Mouse (Mus musculus) olfactory bulb, adult 2 months (tissue): ENCODE results near the gene Tfe3. TPM values are rescaled to one million over a fixed set of nuclear protein-coding genes. Genes with fewer than 3 reads are reported as not detected.
"Not testable (repeated sequence)": the region's sequence is repeated elsewhere in the genome, so short reads cannot be mapped to it uniquely, and the experiment has no call there.

Source experiments
- H3K27ac ChIP-seq: fragments of 200-500 bp; 2 replicates; pipeline ENCODE4 v1.5.1; 2012; ENCODE audit warnings: low read depth, low read length; ENCODE audit not compliant: insufficient read depth
- H3K4me1 ChIP-seq: fragments of 200-500 bp; 2 replicates; pipeline ENCODE4 v1.6.1; 2012; ENCODE audit warnings: low read length; ENCODE audit not compliant: control insufficient read depth, insufficient read depth
- H3K4me3 ChIP-seq: fragments of 200-500 bp; 2 replicates; pipeline ENCODE4 v1.5.1; 2012; ENCODE audit warnings: mild to moderate bottlenecking, low read depth, low read length, moderate library complexity; ENCODE audit not compliant: insufficient read depth
- CTCF ChIP-seq: fragments of 200-500 bp; IDR thresholded peaks from 2 replicates; pipeline ENCODE4 v1.5.1; 2012; ENCODE audit warnings: low read depth, mild to moderate bottlenecking, low read length, moderate library complexity; ENCODE audit not compliant: insufficient read depth
- POLR2A ChIP-seq: fragments of 200-500 bp; IDR thresholded peaks from 2 replicates; pipeline ENCODE4 v1.6.1; 2012; ENCODE audit warnings: mild to moderate bottlenecking, low read depth, low read length, moderate library complexity; ENCODE audit not compliant: insufficient read depth
- WGBS: fragments of 180-500 bp; shearing (Covaris S2); methylation state at CpG from one replicate; pipeline ENCODE4 v1.1.7; 2018; 5-methylcytosine and 5-hydroxymethylcytosine counted together
- polyA plus RNA-seq: library from polyadenylated mRNA; stranded (reverse); fragments of >200 nt; gene quantifications from 2 replicates; pipeline ENCODE4 v1.2.4, GENCODE M21; 2012; ENCODE audit warnings: low replicate concordance; ENCODE audit not compliant: missing spikeins, insufficient read depth, insufficient read length

The Tfe3 gene
- polyA plus RNA-seq, 1 experiment = not detected

DNA sequence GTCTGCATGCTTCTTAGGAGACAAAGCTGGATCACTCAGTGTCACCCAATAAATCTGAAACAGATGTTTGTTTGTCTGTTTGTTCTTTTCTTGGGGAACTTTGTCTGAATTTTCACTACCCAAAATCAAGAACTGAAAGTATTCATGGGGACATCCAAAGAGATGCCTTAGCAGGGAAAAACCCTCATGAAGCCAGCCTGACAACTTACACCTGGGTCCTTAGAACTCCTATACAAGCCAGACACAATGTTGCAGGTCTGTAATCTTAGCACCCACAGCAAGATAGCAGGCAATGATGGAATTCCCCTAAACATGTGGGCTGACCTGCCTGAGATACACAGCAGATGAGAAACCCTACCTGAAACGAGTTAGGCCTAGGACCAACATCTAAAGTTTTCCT lies 17.4 kb upstream of the Tfe3 start:
- TF ChIP-seq CTCF (no peak), POLR2A (no peak)
- WGBS = 72% methylated on average over 1 of the region's 1 CpGs
- no peaks in the 10 kb centered on the region for H3K4me1 ChIP-seq
- no peak overlapping the region for H3K27ac ChIP-seq
- no peak overlapping the region for H3K4me3 ChIP-seq

- TF ChIP-seq POLR2A = no peak
- no peak for TF ChIP-seq CTCF
- Histone ChIP-seq H3K27ac (no peak overlapping the region), H3K4me1 (no peaks in the 10 kb centered on the region; the same call in 1 of the 2 replicates), H3K4me3 (no peak overlapping the region)
- WGBS = 88% methylated on average over 8 of the region's 8 CpGs
Observed at GRCm38 (mm10) chrX:7745429-7745828, 16.9 kb upstream of the Tfe3 start.

DNA sequence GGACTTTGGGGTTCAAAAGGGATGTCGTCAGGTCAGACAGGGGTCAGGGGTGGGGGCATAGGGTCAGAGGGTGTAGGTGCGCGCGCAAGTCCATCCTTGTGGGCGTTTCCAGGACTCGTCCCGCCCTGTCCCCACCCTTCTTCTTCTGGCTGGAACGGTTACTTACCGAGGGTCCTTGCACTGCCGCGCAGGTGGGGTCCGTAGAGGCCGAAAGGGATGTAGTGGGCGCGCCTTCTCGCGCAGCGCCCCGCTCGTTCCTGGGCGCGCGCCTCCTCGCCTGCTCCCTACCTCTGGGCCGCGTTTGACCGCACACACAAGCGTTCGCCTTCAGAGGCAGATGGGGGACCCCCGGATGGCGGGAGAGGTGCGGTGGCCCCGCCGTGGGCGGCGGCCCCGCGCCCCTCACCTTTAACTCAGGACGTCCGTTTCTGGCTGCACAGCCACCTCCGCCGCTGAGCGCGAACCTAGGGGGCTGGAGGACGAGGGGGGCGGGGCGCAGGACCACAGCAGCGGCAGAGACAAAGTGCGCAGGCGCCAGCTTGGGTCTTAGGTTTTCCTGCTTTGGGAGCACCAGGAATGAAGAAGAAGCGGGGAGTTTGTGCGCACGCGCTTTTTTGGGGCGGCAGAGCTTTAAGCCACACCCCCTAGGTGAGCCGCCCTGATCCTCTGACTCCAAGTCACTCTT lies 11.8 kb upstream of the Tfe3 start, which contains the start of gene Ccdc120:
Gene Ccdc120 (minus strand): TSS at position 474 of the 685 bp plus-strand sequence.
- no peaks in the 10 kb centered on the region; the same call in 1 of the 2 replicates for H3K4me1 ChIP-seq
- WGBS = 15% methylated on average over 55 of the region's 56 CpGs
- TF ChIP-seq POLR2A (no peak), CTCF (no peak)
- H3K27ac ChIP-seq = no peak within 1 kb of the TSS
- H3K4me3 ChIP-seq = peak within 1 kb of the TSS; percentile 91

DNA sequence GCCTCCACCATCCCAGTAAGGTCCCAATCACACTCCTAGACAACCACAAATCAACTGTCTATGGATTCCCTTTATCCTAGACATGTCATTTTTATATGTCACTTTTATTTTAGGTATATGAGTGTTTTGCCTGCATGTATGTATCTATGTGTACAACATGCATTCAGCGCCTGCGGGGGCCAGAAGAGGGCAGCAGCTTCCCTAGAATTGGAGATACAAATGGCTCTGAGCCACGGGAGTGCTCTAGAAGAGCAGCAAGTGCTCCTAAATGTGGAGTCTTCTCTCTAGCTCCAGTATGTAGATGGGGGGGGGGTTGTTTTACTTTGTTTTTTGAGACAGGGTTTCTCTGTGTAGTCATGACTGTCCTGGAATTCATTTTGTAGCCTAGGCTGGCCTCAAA lies 8.7 kb upstream of the Tfe3 start:
- H3K27ac ChIP-seq, H3K4me1 ChIP-seq, H3K4me3 ChIP-seq: not testable (repeated sequence)
- 30% methylated on average over 3 of the region's 3 CpGs for WGBS

DNA sequence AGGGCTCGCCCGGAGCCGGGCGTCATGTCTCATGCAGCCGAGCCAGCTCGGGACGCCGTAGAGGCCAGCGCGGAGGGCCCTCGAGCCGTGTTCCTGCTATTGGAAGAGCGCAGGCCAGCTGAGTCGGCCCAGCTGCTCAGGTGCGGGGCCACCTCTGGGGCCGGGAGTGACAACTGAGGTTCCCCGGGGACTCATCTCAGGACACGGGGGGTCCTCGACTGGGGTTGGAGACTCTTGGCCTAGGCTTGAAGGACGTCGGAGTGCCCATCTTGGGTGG lies 499 bp downstream of the Tfe3 start:
- peak overlapping the region; percentile 68 for H3K27ac ChIP-seq
- WGBS = 12% methylated on average over 21 of the region's 21 CpGs

DNA sequence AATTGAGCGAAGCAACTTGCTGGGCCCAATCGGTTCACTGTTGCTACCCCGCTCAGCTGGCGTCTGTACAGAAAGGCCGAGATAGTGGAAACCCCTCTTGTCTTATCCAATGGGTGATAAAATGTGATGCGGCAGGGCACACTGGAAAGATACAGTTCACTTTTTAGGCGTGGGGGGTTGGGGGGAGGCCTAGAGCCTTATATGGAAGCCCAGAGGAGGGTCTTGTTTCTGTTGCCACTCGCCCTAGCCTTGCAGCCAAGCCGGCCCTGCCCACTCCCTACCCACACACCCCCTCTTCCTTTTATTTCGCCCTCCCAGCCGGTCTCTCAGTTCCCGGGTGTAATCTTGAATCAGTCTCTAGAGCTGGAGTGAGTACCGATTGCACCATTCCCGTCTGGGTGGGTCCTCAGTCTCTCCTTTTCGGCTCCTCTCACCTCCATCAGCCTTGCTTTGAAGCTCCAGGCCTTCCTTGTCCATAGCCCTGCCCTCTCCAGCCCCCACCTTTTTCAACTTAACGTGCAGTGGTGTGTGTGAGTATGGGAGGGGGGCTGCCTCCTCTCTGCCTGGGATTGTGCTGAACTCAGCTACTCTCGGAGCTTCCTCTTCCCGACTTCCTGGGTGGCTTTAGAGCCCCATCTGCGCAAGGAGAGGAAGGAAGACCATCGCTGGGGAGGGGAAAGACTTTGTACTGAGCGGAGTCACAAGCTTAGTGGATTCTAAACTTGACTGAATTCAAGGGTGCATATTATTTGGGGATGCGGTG lies 1.5 kb downstream of the Tfe3 start:
- H3K4me3 ChIP-seq = peak overlapping the region; percentile 80
- TF ChIP-seq POLR2A = no peak
- TF ChIP-seq CTCF = no peak
- peak overlapping the region; percentile 68 for H3K27ac ChIP-seq
- H3K4me1 ChIP-seq = peaks cover 11% of the 10 kb centered on the region
- WGBS = 12% methylated on average over 22 of the region's 22 CpGs

More for the DNA sequence above, 499 bp downstream of the Tfe3 start:
- TF ChIP-seq POLR2A = no peak
- no peak for TF ChIP-seq CTCF
- Histone ChIP-seq H3K4me3 (peak overlapping the region; percentile 80), H3K4me1 (peaks cover 11% of the 10 kb centered on the region)

DNA sequence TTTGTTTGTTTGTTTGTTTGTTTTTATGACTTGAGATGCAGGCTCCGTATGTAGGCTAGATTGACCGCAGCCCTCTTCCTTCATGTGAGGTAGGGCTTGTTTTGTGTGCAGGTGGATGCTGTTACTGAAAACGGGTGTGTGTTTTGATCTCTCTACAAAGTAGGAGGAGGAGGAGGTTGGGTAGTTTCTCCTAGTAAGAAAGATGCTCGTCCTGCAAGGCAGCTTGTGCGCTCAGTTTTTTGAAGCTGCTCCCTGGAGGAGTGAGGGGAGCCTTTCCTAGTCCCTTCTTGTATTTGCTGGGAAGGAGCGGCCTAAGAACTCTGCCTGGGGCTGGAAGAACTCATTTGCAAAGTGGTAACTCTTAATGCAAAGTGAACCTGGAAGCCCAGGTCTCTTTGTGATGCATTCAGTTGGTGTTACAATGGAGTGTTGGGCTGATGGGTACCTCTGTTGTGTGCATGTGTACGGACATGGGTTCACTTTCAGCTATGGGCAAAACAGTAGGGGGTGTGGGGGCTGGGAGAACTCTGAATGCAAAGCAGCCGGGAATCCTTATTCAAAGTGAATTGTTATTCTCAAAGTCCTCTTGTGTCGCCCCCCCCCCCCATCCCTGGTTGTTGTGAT lies 2.4 kb downstream of the Tfe3 start:
- Histone ChIP-seq H3K4me3 (peak overlapping the region; percentile 43), H3K4me1 (peaks cover 11% of the 10 kb centered on the region), H3K27ac (no peak overlapping the region)
- TF ChIP-seq POLR2A (no peak), CTCF (no peak)
- WGBS = 19% methylated on average over 9 of the region's 9 CpGs

GRCm38 (mm10) chrX:7765281-7765670 lies 2.9 kb downstream of the Tfe3 start:
- Histone ChIP-seq H3K27ac (no peak overlapping the region), H3K4me1 (peaks cover 11% of the 10 kb centered on the region), H3K4me3 (peak overlapping the region; percentile 43)
- WGBS = 16% methylated on average over 13 of the region's 13 CpGs
- TF ChIP-seq POLR2A (no peak), CTCF (no peak)

GRCm38 (mm10) chrX:7765764-7766163 lies 3.4 kb downstream of the Tfe3 start:
- H3K4me3 ChIP-seq = peak overlapping the region; percentile 43
- peaks cover 11% of the 10 kb centered on the region for H3K4me1 ChIP-seq
- H3K27ac ChIP-seq = no peak overlapping the region
- 12% methylated on average over 11 of the region's 11 CpGs for WGBS
- TF ChIP-seq CTCF = no peak
- no peak for TF ChIP-seq POLR2A
